Mouse (Mus musculus): ENCODE measurements around the gene Insyn1. TPM values are rescaled to one million over a fixed set of nuclear protein-coding genes. Genes with fewer than 3 reads are reported as not detected.

Gene Insyn1
- total RNA-seq, 2 experiments from 2014 or later = not detected

GRCm38 (mm10) chr9:58530407-58530806, 42.0 kb downstream of the Insyn1 start:
- no peak for ATAC-seq (ENCODE audit: poor library complexity, severe bottlenecking)

GRCm38 (mm10) chr9:58532236-58532635, 43.8 kb downstream of the Insyn1 start:
- ATAC-seq (ENCODE audit: poor library complexity, severe bottlenecking) = no peak

GRCm38 (mm10) chr9:58533322-58533721, 44.9 kb downstream of the Insyn1 start:
- no peak for ATAC-seq (ENCODE audit: poor library complexity, severe bottlenecking)

- peak; percentile 61 for ATAC-seq (ENCODE audit: poor library complexity, severe bottlenecking)
Observed at GRCm38 (mm10) chr9:58534766-58535165, 46.4 kb downstream of the Insyn1 start.

- ATAC-seq (ENCODE audit: poor library complexity, severe bottlenecking) = peak; percentile 58
Observed at GRCm38 (mm10) chr9:58535447-58536134, 47.2 kb downstream of the Insyn1 start.

- ATAC-seq (ENCODE audit: poor library complexity, severe bottlenecking) = peak; percentile 57
Observed at GRCm38 (mm10) chr9:58537774-58538173, 49.4 kb downstream of the Insyn1 start.

- peak; percentile 47 for ATAC-seq (ENCODE audit: poor library complexity, severe bottlenecking)
Observed at GRCm38 (mm10) chr9:58539886-58540285, 51.5 kb downstream of the Insyn1 start.

- ATAC-seq (ENCODE audit: poor library complexity, severe bottlenecking) = peak; percentile 47
Observed at GRCm38 (mm10) chr9:58541895-58542338, 53.5 kb downstream of the Insyn1 start.

- ATAC-seq (ENCODE audit: poor library complexity, severe bottlenecking) = 0 out of 2 replicates have a peak, but pooled peaks have one; percentile 26
Observed at GRCm38 (mm10) chr9:58544879-58545324, 56.5 kb downstream of the Insyn1 start.

- no peak for ATAC-seq (ENCODE audit: poor library complexity, severe bottlenecking)
Observed at GRCm38 (mm10) chr9:58545428-58545827, 57.0 kb downstream of the Insyn1 start.

GRCm38 (mm10) chr9:58546630-58547360, 58.4 kb downstream of the Insyn1 start:
- ATAC-seq (ENCODE audit: poor library complexity, severe bottlenecking) = no peak

- ATAC-seq (ENCODE audit: poor library complexity, severe bottlenecking) = peak; percentile 75
Observed at GRCm38 (mm10) chr9:58548897-58549296, 60.5 kb downstream of the Insyn1 start.

Other genes with a start within 250 kb of the Insyn1 start
- 37.7 and 41.3 TPM in 2 replicates for gene Pml, start 238.8 kb upstream of the Insyn1 start, total RNA-seq (2015)
- gene Pml, start 238.8 kb upstream of the Insyn1 start, total RNA-seq (2017) = 15.5 and 17.4 TPM in 2 replicates
- gene Stoml1, start 235.4 kb upstream of the Insyn1 start, total RNA-seq (2015) = 5.8 and 6.1 TPM in 2 replicates
- gene Stoml1, start 235.4 kb upstream of the Insyn1 start, total RNA-seq (2017) = 9.4 and 11.9 TPM in 2 replicates
- gene Loxl1, start 175.4 kb upstream of the Insyn1 start, total RNA-seq (2015) = 0.05 and 0.11 TPM in 2 replicates
- not detected in 2 replicates for gene Loxl1, start 175.4 kb upstream of the Insyn1 start, total RNA-seq (2017)
- not detected in 2 replicates for gene Tbc1d21, start 118.1 kb upstream of the Insyn1 start, total RNA-seq (2015)
- gene Tbc1d21, start 118.1 kb upstream of the Insyn1 start, total RNA-seq (2017) = not detected in 2 replicates
- gene Cd276, start 66.8 kb downstream of the Insyn1 start, total RNA-seq (2015) = 0.11 and 0.40 TPM in 2 replicates
- 0.12 and 0.40 TPM in 2 replicates for gene Cd276, start 66.8 kb downstream of the Insyn1 start, total RNA-seq (2017)
- gene Nptn, start 93.6 kb downstream of the Insyn1 start, total RNA-seq (2015) = 493 and 520 TPM in 2 replicates
- 221 and 239 TPM in 2 replicates for gene Nptn, start 93.6 kb downstream of the Insyn1 start, total RNA-seq (2017)

All from megakaryocyte, adult 5-6 weeks (primary cell).